Mouse (Mus musculus) G1E (cell line): ENCODE results near the gene Sppl3. TPM values are rescaled to one million over a fixed set of nuclear protein-coding genes. Genes with fewer than 3 reads are reported as not detected.

Source experiments
- ATAC-seq: 2 replicates; pipeline ENCODE4 v1.8.0; 2016; ENCODE audit warnings: mild to moderate bottlenecking; ENCODE audit not compliant: insufficient number of reproducible peaks, poor library complexity, low FRiP score, severe bottlenecking; ENCODE audit errors: extremely low read depth
- DNase-seq: peaks from one replicate; pipeline ENCODE4 v3.0.0; 2012; ENCODE audit warnings: low spot score
- H3K27me3 ChIP-seq: 2 replicates; pipeline ENCODE4 v1.6.1; 2012; ENCODE audit warnings: mild to moderate bottlenecking, low read length, inconsistent platforms; ENCODE audit not compliant: insufficient read depth
- H3K36me3 ChIP-seq: replicated peaks from 2 replicates; pipeline ENCODE3; 2012; ENCODE audit warnings: mild to moderate bottlenecking, inconsistent platforms
- H3K4me1 ChIP-seq: 2 replicates; pipeline ENCODE4 v1.6.1; 2012; ENCODE audit warnings: low read depth, low read length, inconsistent platforms, mixed read lengths; ENCODE audit not compliant: insufficient read depth
- H3K4me3 ChIP-seq: 2 replicates; pipeline ENCODE4 v1.5.1; 2012; ENCODE audit warnings: low read depth, mild to moderate bottlenecking, inconsistent platforms, low read length, moderate library complexity, mixed read lengths
- H3K9me3 ChIP-seq: replicated peaks from 2 replicates; pipeline ENCODE4 v1.6.1; 2012; ENCODE audit warnings: inconsistent platforms
- CTCF ChIP-seq: IDR thresholded peaks from 2 replicates; pipeline ENCODE4 v1.5.1; 2012; ENCODE audit warnings: low read depth, low read length, inconsistent platforms, mixed read lengths
- GATA1 ChIP-seq: IDR thresholded peaks from 2 replicates; pipeline ENCODE4 v1.6.1; 2012; ENCODE audit warnings: borderline replicate concordance, low read length, inconsistent platforms, mixed read lengths
- GATA2 ChIP-seq: IDR thresholded peaks from 2 replicates; pipeline ENCODE4 v1.6.1; 2012; ENCODE audit warnings: low read depth, low read length, inconsistent platforms, borderline replicate concordance
- POLR2AphosphoS5 ChIP-seq: IDR thresholded peaks from 2 replicates; pipeline ENCODE4 v1.6.1; 2012; ENCODE audit warnings: low read depth, low read length, inconsistent platforms; ENCODE audit not compliant: insufficient replicate concordance
- TAL1 ChIP-seq: conservative IDR thresholded peaks from 2 replicates; pipeline ENCODE4 v1.6.1; 2012; ENCODE audit warnings: low read depth, low read length, inconsistent platforms, mixed read lengths
- polyA plus RNA-seq: library from polyadenylated mRNA; stranded (reverse); fragments of >175 nt; gene quantifications from 2 replicates; pipeline ENCODE4 v1.2.3, GENCODE M21; 2012
- total RNA-seq, 2 experiments: library from RNA; stranded (forward) in 1 of 2; stranded (reverse) in 1 of 2; fragments of 200-1000 nt in 1 of 2; fragments of >200 nt in 1 of 2; fragmentation: Nextera tagmentation in 1 of 2; gene quantifications; 2 replicates each; pipeline ENCODE4 v1.2.3; 2014 to 2017

Gene Sppl3
- total and polyA plus RNA-seq, 3 experiments = 29.5 to 69.2 (median 35.9) TPM

DNA sequence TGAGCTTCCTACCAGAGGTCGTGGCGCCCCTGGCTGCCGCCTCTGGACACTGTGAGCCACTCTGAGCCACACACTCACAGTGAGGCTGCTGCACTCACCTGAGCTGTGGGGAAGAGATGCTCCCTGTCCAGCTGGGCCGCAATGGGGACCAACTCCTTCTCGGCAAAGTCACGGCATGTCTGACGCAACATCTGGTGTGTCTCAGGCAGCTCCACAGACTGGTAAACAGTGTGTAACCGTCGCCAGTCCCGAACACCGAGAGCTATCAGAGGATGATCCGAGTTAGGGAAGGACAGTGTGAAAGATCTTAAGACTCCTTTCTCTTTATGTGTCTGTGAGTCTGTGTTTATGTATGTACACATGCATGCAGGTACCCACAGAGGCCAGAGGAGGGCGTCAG is 106.5 kb downstream of the Sppl3 start:
- Histone ChIP-seq H3K27me3 (no peaks in the 10 kb centered on the region), H3K4me1 (peaks cover 22% of the 10 kb centered on the region), H3K36me3 (peaks cover 59% of the 10 kb centered on the region), H3K4me3 (0 out of 2 replicates have a peak overlapping the region, but pooled peaks have one; percentile 28), H3K9me3 (peaks cover 3% of the 10 kb centered on the region; the same call in 1 of the 2 replicates)
- ATAC-seq = no peak
- TF ChIP-seq GATA1 (no peak), POLR2AphosphoS5 (no peak), CTCF (no peak), TAL1 (no peak), GATA2 (no peak)
- DNase-seq = no peak

DNA sequence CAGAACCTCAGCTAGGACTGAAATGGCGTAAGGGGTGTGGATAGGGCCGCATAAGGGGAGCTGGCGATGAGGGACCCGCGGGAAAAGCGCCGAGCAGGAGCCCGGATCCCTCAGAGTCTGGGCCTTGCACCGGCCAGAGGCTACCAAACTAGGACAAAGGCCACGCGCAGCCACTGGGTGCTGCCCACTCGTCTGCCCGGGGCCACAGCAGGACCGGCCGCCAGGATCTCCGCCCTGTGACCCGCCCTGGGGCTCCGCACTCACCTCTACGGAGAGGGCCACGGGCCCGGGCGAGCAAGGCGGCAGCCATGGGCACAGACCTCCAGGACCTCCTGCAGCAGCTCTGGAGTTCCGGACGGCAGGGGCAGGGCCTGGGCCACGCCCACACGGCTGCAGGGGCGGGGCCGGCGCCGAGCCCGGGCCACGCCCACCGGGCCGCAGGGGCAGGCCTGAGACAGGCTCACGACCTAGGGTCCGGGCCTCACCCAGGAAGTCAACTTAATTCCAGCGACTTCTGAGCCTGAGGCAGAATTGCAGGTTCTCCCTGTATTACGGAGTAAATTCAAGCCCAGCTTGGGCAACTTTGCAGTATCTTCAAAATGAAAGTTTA is 108.1 kb downstream of the Sppl3 start, which contains the start of gene Acads:
Gene Acads (minus strand): TSS at position 386 of the 610 bp plus-strand sequence.
- H3K27me3 ChIP-seq = no peaks in the 10 kb centered on the region
- H3K4me1 ChIP-seq = peaks cover 19% of the 10 kb centered on the region
- TF ChIP-seq POLR2AphosphoS5 (no peak), GATA2 (no peak), CTCF (no peak), GATA1 (no peak)
- peak; percentile 85 for ATAC-seq
- peaks cover 58% of the 10 kb centered on the region for H3K36me3 ChIP-seq
- peak within 1 kb of the TSS; percentile 78 for H3K4me3 ChIP-seq
- peaks cover 3% of the 10 kb centered on the region; the same call in 1 of the 2 replicates for H3K9me3 ChIP-seq
- DNase-seq = peak; percentile 99

DNA sequence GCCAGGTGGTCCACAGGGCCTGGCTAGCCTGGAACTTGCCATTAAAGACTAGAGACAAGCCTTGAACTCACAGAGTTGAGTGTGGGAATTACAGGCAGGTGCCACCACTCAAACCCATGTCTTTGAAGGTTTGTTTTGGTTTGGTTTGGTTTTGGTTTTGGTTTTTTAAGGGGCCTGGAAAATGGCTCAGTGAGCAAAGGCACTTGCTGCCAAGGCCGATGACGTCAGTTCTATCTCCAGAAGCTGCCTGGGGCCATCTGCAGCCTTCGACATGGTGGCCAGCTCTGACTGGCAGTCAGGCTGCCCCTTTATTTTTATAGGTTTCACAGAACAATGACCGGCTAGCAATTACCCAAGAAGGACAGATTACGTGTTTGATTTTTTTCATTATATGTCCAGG is 110.0 kb downstream of the Sppl3 start:
- H3K4me1 ChIP-seq = peaks cover 27% of the 10 kb centered on the region
- H3K27me3 ChIP-seq = no peaks in the 10 kb centered on the region
- DNase-seq (no peak), ATAC-seq (no peak)
- no peak overlapping the region for H3K4me3 ChIP-seq
- TF ChIP-seq POLR2AphosphoS5 = no peak
- no peak for TF ChIP-seq GATA1
- no peak for TF ChIP-seq GATA2
- TF ChIP-seq CTCF = no peak
- TF ChIP-seq TAL1 = no peak
- H3K9me3 ChIP-seq = peaks cover 3% of the 10 kb centered on the region; the same call in 1 of the 2 replicates
- H3K36me3 ChIP-seq = peaks cover 61% of the 10 kb centered on the region

DNA sequence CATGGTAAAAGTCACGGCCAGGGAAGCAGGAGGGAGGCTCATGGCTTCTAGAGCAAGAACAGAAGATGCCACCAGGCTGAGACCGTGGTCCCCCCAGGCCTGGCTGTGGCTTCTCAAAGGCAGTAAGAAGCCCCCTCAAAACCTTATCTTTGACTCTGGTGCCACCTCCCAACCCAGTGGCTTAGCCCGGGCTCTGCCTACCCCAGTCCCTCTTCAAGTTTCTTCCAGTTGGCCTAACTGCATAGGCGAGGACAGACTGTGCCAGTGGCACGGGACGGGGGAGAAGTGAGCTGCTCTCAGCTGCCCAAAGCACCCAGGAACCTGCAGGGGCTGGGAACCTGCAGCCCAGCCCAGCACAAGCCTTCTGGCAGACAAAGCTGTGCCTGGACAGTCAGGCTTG is 113.8 kb downstream of the Sppl3 start:
- peaks cover 21% of the 10 kb centered on the region for H3K4me1 ChIP-seq
- no peak for DNase-seq
- no peak for ATAC-seq
- peaks cover 77% of the 10 kb centered on the region for H3K36me3 ChIP-seq
- H3K9me3 ChIP-seq = no peaks in the 10 kb centered on the region
- TF ChIP-seq GATA1 (no peak), TAL1 (no peak), CTCF (no peak), POLR2AphosphoS5 (no peak), GATA2 (no peak)
- H3K4me3 ChIP-seq = no peak overlapping the region
- no peaks in the 10 kb centered on the region for H3K27me3 ChIP-seq

DNA sequence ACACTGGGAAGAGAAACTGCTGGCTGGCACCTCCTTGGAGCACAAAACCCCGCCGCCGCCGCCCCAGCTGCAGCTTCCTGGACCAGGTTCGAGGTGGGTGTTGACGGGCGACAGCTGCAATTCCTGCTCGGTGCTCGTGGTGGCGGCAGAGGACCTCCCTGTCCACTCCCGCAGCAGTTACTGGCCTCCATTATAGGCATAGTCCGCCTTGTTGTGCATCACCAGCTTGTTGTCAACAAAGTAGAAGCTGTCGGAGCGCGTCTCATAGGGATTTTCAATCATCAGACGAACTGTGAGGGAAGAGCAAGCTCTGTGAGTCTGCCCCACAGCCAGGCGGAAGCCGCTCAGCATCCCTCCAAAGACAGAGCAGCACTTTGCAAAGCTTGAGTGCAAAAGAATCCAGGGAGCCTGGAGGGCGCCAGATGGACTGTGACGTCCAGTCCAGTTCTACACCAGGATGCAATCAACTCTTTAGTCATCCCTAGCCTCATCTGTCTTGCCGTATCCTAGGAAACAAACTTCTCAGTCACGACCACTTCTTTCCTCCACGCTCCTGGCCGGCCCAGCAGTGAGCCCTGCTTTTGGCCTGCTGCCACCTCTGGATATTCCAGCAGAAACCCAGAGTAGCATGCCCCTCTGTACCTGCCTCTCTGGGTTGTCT is 114.4 kb downstream of the Sppl3 start:
- Histone ChIP-seq H3K9me3 (no peaks in the 10 kb centered on the region), H3K27me3 (no peaks in the 10 kb centered on the region), H3K4me3 (no peak overlapping the region), H3K36me3 (peaks cover 82% of the 10 kb centered on the region), H3K4me1 (peaks cover 21% of the 10 kb centered on the region)
- TF ChIP-seq TAL1 (no peak), GATA1 (no peak), POLR2AphosphoS5 (no peak), CTCF (peak; percentile 91), GATA2 (no peak)
- ATAC-seq (peak; percentile 54; the same call in 1 of the 2 replicates), DNase-seq (peak; percentile 87)

DNA sequence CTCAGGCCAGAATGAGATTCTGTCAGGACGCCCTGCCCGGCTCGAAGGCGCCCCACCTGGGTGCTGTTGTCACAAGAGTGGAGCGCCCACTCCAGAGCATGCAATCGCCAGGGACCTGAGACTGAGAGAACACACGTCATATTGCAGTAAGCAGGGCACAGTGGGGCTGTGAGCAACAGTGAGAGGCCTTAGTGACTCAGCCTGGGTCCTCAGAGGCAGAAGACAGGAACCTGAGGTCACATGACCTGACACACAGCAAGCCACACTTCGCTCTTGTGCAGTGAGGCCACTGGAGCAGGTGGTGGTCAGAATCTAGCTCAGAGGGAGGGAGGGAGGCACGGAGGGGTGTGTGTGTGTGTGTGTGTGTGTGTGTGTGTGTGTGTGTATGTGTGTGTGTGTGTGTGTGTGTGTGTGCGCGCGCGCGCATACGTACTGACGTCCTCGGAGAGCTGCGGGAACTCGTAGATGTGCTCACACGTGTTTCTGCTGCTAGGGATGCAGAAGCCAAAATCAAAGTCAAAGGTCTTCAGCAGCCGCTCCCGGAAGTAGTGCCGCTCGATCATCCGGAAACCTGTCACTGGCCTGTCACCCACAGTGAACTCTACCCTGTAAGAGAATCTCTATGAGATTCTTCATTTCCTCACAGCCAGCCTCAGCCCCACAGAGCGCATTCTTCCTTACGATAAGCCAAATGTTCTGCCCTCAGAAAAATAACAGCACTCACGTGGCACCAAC is 115.8 kb downstream of the Sppl3 start:
- TF ChIP-seq CTCF (no peak), POLR2AphosphoS5 (no peak)
- Histone ChIP-seq H3K4me1 (peaks cover 21% of the 10 kb centered on the region), H3K27me3 (no peaks in the 10 kb centered on the region), H3K9me3 (no peaks in the 10 kb centered on the region), H3K36me3 (peaks cover 93% of the 10 kb centered on the region), H3K4me3 (no peak overlapping the region)
- DNase-seq (no peak), ATAC-seq (peak; percentile 56)
